8 mouse cellular contexts compared by ENCODE assay signal in genomic region chr3:94787122-94787780, GRCm38 (mm10). TPM values are rescaled to one million over a fixed set of nuclear protein-coding genes. Genes with fewer than 3 reads are reported as not detected.
A peak's percentile ranks its signal among the peaks of the same experiment; 100 is the strongest.
DNase-seq lines count a peak whose midpoint lies in the region; ATAC-seq and TF ChIP-seq lines count a peak whose summit lies in the region.

No protein-coding gene starts in this region.

- peaks cover 37% of the 10 kb centered on the region for H3K27me3 ChIP-seq in heart, embryonic 12.5 days (replicated peaks)
- H3K27me3 ChIP-seq in hindbrain, postnatal 0 days (ENCODE audit: insufficient read depth, low read length) = no peaks in the 10 kb centered on the region
- H3K27me3 ChIP-seq in stomach, embryonic 15.5 days (replicated peaks) = no peaks in the 10 kb centered on the region

- H3K27ac ChIP-seq in heart, embryonic 12.5 days (ENCODE audit: poor library complexity, severe bottlenecking) = no peak overlapping the region
- peak overlapping the region; percentile 93 for H3K27ac ChIP-seq in hindbrain, postnatal 0 days
- H3K27ac ChIP-seq in stomach, embryonic 15.5 days = peak overlapping the region; percentile 82

- H3K4me3 ChIP-seq in heart, embryonic 12.5 days = peak overlapping the region; percentile 57
- H3K4me3 ChIP-seq in hindbrain, postnatal 0 days (ENCODE audit: low read length) = peak overlapping the region; percentile 44
- H3K4me3 ChIP-seq in stomach, embryonic 15.5 days (replicated peaks) = peak overlapping the region; percentile 55

- no peaks in the 10 kb centered on the region for H3K9me3 ChIP-seq in heart, embryonic 12.5 days (replicated peaks)
- H3K9me3 ChIP-seq in hindbrain, postnatal 0 days (ENCODE audit: low read length) = no peaks in the 10 kb centered on the region
- no peaks in the 10 kb centered on the region for H3K9me3 ChIP-seq in stomach, embryonic 15.5 days

- no peak for ATAC-seq in heart, embryonic 12.5 days (ENCODE audit: insufficient number of reproducible peaks, low FRiP score)
- ATAC-seq in hindbrain, postnatal 0 days = no peak
- no peak for ATAC-seq in stomach, embryonic 15.5 days (ENCODE audit: insufficient read depth, low FRiP score, low read depth)

- 5% methylated on average over 10 of the region's 11 CpGs for WGBS in heart, embryonic 12.5 days
- 4% methylated on average over 10 of the region's 11 CpGs for WGBS in hindbrain, postnatal 0 days
- WGBS in stomach, embryonic 15.5 days = 4% methylated on average over 10 of the region's 11 CpGs

- H3K9ac ChIP-seq in heart, embryonic 12.5 days = no peak overlapping the region
- H3K9ac ChIP-seq in hindbrain, postnatal 0 days (replicated peaks; ENCODE audit: low read length) = peak overlapping the region; percentile 61
- peak overlapping the region; percentile 42; the same call in 1 of the 2 replicates for H3K9ac ChIP-seq in stomach, embryonic 15.5 days

- H3K36me3 ChIP-seq in heart, embryonic 12.5 days = no peaks in the 10 kb centered on the region
- H3K36me3 ChIP-seq in hindbrain, postnatal 0 days (ENCODE audit: insufficient read depth, low read length) = no peaks in the 10 kb centered on the region
- no peaks in the 10 kb centered on the region for H3K36me3 ChIP-seq in stomach, embryonic 15.5 days

- TF ChIP-seq CTCF in hindbrain, postnatal 0 days (IDR thresholded peaks at IDR 0.05; ENCODE audit: low read depth) = no peak

- H3K4me1 ChIP-seq in heart, embryonic 12.5 days (replicated peaks) = peaks cover 13% of the 10 kb centered on the region
- peaks cover 7% of the 10 kb centered on the region; the same call in 1 of the 2 replicates for H3K4me1 ChIP-seq in hindbrain, postnatal 0 days (ENCODE audit: insufficient read depth, low read length)
- peaks cover 5% of the 10 kb centered on the region for H3K4me1 ChIP-seq in stomach, embryonic 15.5 days

- peak overlapping the region; percentile 81 for H3K4me2 ChIP-seq in heart, embryonic 12.5 days
- H3K4me2 ChIP-seq in hindbrain, postnatal 0 days (ENCODE audit: low read depth, low read length) = peak overlapping the region; percentile 64
- peak overlapping the region; percentile 85 for H3K4me2 ChIP-seq in stomach, embryonic 15.5 days

- no peak for DNase-seq in heart, adult 9 months (ENCODE audit: low spot score in 2 of 2)
- DNase-seq in cerebellum, postnatal 10 days = peak; percentile 71 to 76
- DNase-seq in hindbrain, postnatal 0 days (ENCODE audit: low spot score) = peak; percentile 67
- DNase-seq in lung, adult 18-20 months = peak; percentile 76 to 84
- no peak for DNase-seq in left cerebral cortex, adult 18-20 months (ENCODE audit: low spot score in 2 of 2)
- DNase-seq in gastrocnemius, adult 18-20 months (ENCODE audit: low spot score) = no peak

RNA-seq across cellular contexts. Expression of gene Cgn, which starts 1.0 kb away (rescaled TPM):
- polyA plus RNA-seq in heart, embryonic 12.5 days (2016; fragmentation: Nextera tagmentation; extraction: Ambion mirVana) = 2.1 and 2.4 TPM in 2 replicates
- 5.8 and 7.7 TPM in 2 replicates for total RNA-seq in hindbrain, postnatal 0 days (2014; rRNA removed)
- 9.8 and 10.3 TPM in 2 replicates for polyA plus RNA-seq in hindbrain, postnatal 0 days (2015; fragmentation: Nextera tagmentation; extraction: Ambion mirVana)
- polyA plus RNA-seq in stomach, embryonic 15.5 days (2015; fragmentation: Nextera tagmentation; extraction: Ambion mirVana) = 51.0 and 56.7 TPM in 2 replicates
- total RNA-seq in left cerebral cortex, adult 18-20 months (2021) = 1 to 10 TPM; 3.2 to 3.6 TPM
- total RNA-seq in gastrocnemius, adult 18-20 months (2021) = under 1 TPM; 0.05 to 0.14 TPM

RNA-seq across cellular contexts. Expression of gene Pogz, which starts 50.1 kb away (rescaled TPM):
- polyA plus RNA-seq in heart, embryonic 12.5 days (2016; fragmentation: Nextera tagmentation; extraction: Ambion mirVana) = 12.3 and 12.8 TPM in 2 replicates
- 38.6 and 42.8 TPM in 2 replicates for total RNA-seq in hindbrain, postnatal 0 days (2014; rRNA removed)
- polyA plus RNA-seq in hindbrain, postnatal 0 days (2015; fragmentation: Nextera tagmentation; extraction: Ambion mirVana) = 13.8 and 16.8 TPM in 2 replicates
- polyA plus RNA-seq in stomach, embryonic 15.5 days (2015; fragmentation: Nextera tagmentation; extraction: Ambion mirVana) = 14.6 and 15.3 TPM in 2 replicates
- total RNA-seq in left cerebral cortex, adult 18-20 months (2021) = 10 to 100 TPM; 53.4 to 54.2 TPM
- total RNA-seq in gastrocnemius, adult 18-20 months (2021) = 10 to 100 TPM; 13.0 to 16.4 TPM

Comparison
In these comparisons a context has a peak if more than half of its experiments do, and no peak if none do; other contexts are left out.
1. DNase-seq: peak in cerebellum, postnatal 10 days (2 of 2), hindbrain, postnatal 0 days (single experiment) and lung, adult 18-20 months (2 of 2); none in heart, adult 9 months (0 of 2), left cerebral cortex, adult 18-20 months (0 of 2) and gastrocnemius, adult 18-20 months (single experiment).
2. Peak in every context shown above with its lines, with median percentiles within 50 percentile points of each other: H3K4me2 ChIP-seq and H3K4me3 ChIP-seq.